Mouse (Mus musculus): ENCODE results near the gene 8030474K03Rik. TPM values are rescaled to one million over a fixed set of nuclear protein-coding genes. Genes with fewer than 3 reads are reported as not detected.
"Not testable (repeated sequence)": the region's sequence is repeated elsewhere in the genome, so short reads cannot be mapped to it uniquely, and the experiment has no call there.

Gene 8030474K03Rik
- polyA plus RNA-seq, 1 experiment from 2014 or later = 0.20 TPM

- not testable (repeated sequence) for H3K9me3 ChIP-seq; H3K4me3 ChIP-seq; H3K27ac ChIP-seq; H3K9ac ChIP-seq; H3K36me3 ChIP-seq; H3K4me1 ChIP-seq; ATAC-seq (ENCODE audit: low FRiP score, low read depth); H3K4me2 ChIP-seq (replicated peaks)
- peaks cover 32% of the 10 kb centered on the region for H3K27me3 ChIP-seq
Measured at GRCm38 (mm10) chrX:101819980-101820379, 25.5 kb downstream of the 8030474K03Rik start.

GRCm38 (mm10) chrX:101847191-101847795 lies 52.8 kb downstream of the 8030474K03Rik start:
- Histone ChIP-seq H3K9ac (no peak overlapping the region), H3K9me3 (no peaks in the 10 kb centered on the region), H3K4me1 (no peaks in the 10 kb centered on the region; the same call in 1 of the 2 replicates), H3K4me2 (replicated peaks) (no peak overlapping the region), H3K4me3 (no peak overlapping the region), H3K27ac (no peak overlapping the region), H3K27me3 (peaks cover 77% of the 10 kb centered on the region), H3K36me3 (no peaks in the 10 kb centered on the region)
- no peak for ATAC-seq (ENCODE audit: low FRiP score, low read depth)
- WGBS = 41% methylated on average over 5 of the region's 5 CpGs

Other genes with a start within 250 kb of the 8030474K03Rik start
- 162 and 180 TPM in 2 replicates for gene Ogt, start 154.6 kb upstream of the 8030474K03Rik start, polyA plus RNA-seq (2015; fragmentation: Nextera tagmentation; extraction: Ambion mirVana)
- 0.24 and 0.46 TPM in 2 replicates for gene Cxcr3, start 60.4 kb upstream of the 8030474K03Rik start, polyA plus RNA-seq (2015; fragmentation: Nextera tagmentation; extraction: Ambion mirVana)
- gene Gm4779, start 233 bp upstream of the 8030474K03Rik start, polyA plus RNA-seq (2015; fragmentation: Nextera tagmentation; extraction: Ambion mirVana) = 0.31 TPM in 2 replicates
- 14.6 and 17.4 TPM in 2 replicates for gene Nhsl2, start 54.7 kb downstream of the 8030474K03Rik start, polyA plus RNA-seq (2015; fragmentation: Nextera tagmentation; extraction: Ambion mirVana)

Data from limb, embryonic 13.5 days (tissue).